Mouse (Mus musculus) embryonic facial prominence, embryonic 13.5 days (tissue): ENCODE data around the gene Ppp1r2. TPM values are rescaled to one million over a fixed set of nuclear protein-coding genes. Genes with fewer than 3 reads are reported as not detected.

Source experiments
- microRNA-seq: library from miRNA; unstranded; fragments of <30 nt; microRNA quantifications from one replicate; pipeline ENCODE4, GENCODE M21; 2016
- polyA plus RNA-seq: library from polyadenylated mRNA; unstranded; fragments of >200 nt; fragmentation: Nextera tagmentation; extraction: Ambion mirVana; gene quantifications from 2 replicates; pipeline ENCODE4 v1.2.1, GENCODE M21; 2015

The Ppp1r2 gene
- polyA plus RNA-seq, 1 experiment from 2014 or later = 77.5 TPM

Small RNA genes lying within 50 kb of the gene (microRNA-seq; reads per million reads assigned to microRNA genes)
- not detected for gene Gm27415

Other genes with a start within 250 kb of the Ppp1r2 start
- 22.4 and 22.5 TPM in 2 replicates for gene Xxylt1, start 193.8 kb downstream of the Ppp1r2 start, polyA plus RNA-seq
- 22.6 and 25.1 TPM in 2 replicates for gene Acap2, start 74.0 kb downstream of the Ppp1r2 start, polyA plus RNA-seq
- gene Apod, start 39.5 kb upstream of the Ppp1r2 start, polyA plus RNA-seq = 66.5 and 81.1 TPM in 2 replicates
- 23.7 and 31.9 TPM in 2 replicates for gene Bdh1, start 147.0 kb upstream of the Ppp1r2 start, polyA plus RNA-seq